Mouse (Mus musculus): ENCODE data around the gene 2210016L21Rik.

GRCm38 (mm10) chr5:114896688-114897373 is 45.1 kb upstream of the 2210016L21Rik start, which contains the start of gene Oasl2:
- TF ChIP-seq CTCF (IDR thresholded peaks at IDR 0.05; ENCODE audit: borderline replicate concordance, insufficient read depth, low read depth, low read length) (no peak), POLR2A (IDR thresholded peaks at IDR 0.05; ENCODE audit: borderline replicate concordance, insufficient read depth, low read length) (no peak)

All from cerebellum, adult 2 months (tissue).